Mouse (Mus musculus): ENCODE results near the gene Trpm4. TPM values are rescaled to one million over a fixed set of nuclear protein-coding genes. Genes with fewer than 3 reads are reported as not detected.
A peak's percentile ranks its signal among the peaks of the same experiment; 100 is the strongest.

Gene Trpm4
- polyA plus RNA-seq, 1 experiment = 18.2 TPM

- Histone ChIP-seq H3K36me3 (ENCODE audit: control insufficient read depth, insufficient read depth, low read length) (no peaks in the 10 kb centered on the region), H3K27ac (ENCODE audit: insufficient read depth, low read depth, low read length) (no peak overlapping the region), H3K4me1 (ENCODE audit: control insufficient read depth, insufficient read depth, low read length) (no peaks in the 10 kb centered on the region), H3K27me3 (replicated peaks; ENCODE audit: control insufficient read depth, insufficient read depth, low read length) (no peaks in the 10 kb centered on the region), H3K4me3 (ENCODE audit: insufficient read depth, low read depth, low read length) (no peak overlapping the region)
- TF ChIP-seq POLR2A (IDR thresholded peaks at IDR 0.05; ENCODE audit: low read depth, low read length) = no peak
- TF ChIP-seq CTCF (conservative IDR thresholded peaks at IDR 0.05; ENCODE audit: insufficient read depth, insufficient read length, low read depth, low read length) = peak; percentile 79
- WGBS = 16% methylated on average over 6 of the region's 6 CpGs
- DNase-seq = peak; percentile 74
Observed at GRCm38 (mm10) chr7:45300270-45300669, 33.3 kb downstream of the Trpm4 start.

- Histone ChIP-seq H3K36me3 (ENCODE audit: control insufficient read depth, insufficient read depth, low read length) (no peaks in the 10 kb centered on the region), H3K27ac (ENCODE audit: insufficient read depth, low read depth, low read length) (no peak overlapping the region), H3K4me3 (ENCODE audit: insufficient read depth, low read depth, low read length) (no peak overlapping the region), H3K4me1 (ENCODE audit: control insufficient read depth, insufficient read depth, low read length) (no peaks in the 10 kb centered on the region), H3K27me3 (replicated peaks; ENCODE audit: control insufficient read depth, insufficient read depth, low read length) (no peaks in the 10 kb centered on the region)
- TF ChIP-seq CTCF (conservative IDR thresholded peaks at IDR 0.05; ENCODE audit: insufficient read depth, insufficient read length, low read depth, low read length) (peak; percentile 92), POLR2A (IDR thresholded peaks at IDR 0.05; ENCODE audit: low read depth, low read length) (no peak)
- 6% methylated on average over 5 of the region's 5 CpGs for WGBS
- DNase-seq = peak; percentile 49
Observed at GRCm38 (mm10) chr7:45299752-45300151, 33.8 kb downstream of the Trpm4 start.

- DNase-seq = no peak
- H3K27ac ChIP-seq (ENCODE audit: insufficient read depth, low read depth, low read length) = no peak overlapping the region
- TF ChIP-seq POLR2A (IDR thresholded peaks at IDR 0.05; ENCODE audit: low read depth, low read length) (no peak), CTCF (conservative IDR thresholded peaks at IDR 0.05; ENCODE audit: insufficient read depth, insufficient read length, low read depth, low read length) (no peak)
- H3K4me1 ChIP-seq (ENCODE audit: control insufficient read depth, insufficient read depth, low read length) = no peaks in the 10 kb centered on the region
- WGBS = 56% methylated on average over 3 of the region's 3 CpGs
- H3K4me3 ChIP-seq (ENCODE audit: insufficient read depth, low read depth, low read length) = no peak overlapping the region
- no peaks in the 10 kb centered on the region for H3K27me3 ChIP-seq (replicated peaks; ENCODE audit: control insufficient read depth, insufficient read depth, low read length)
- H3K36me3 ChIP-seq (ENCODE audit: control insufficient read depth, insufficient read depth, low read length) = no peaks in the 10 kb centered on the region
Observed at GRCm38 (mm10) chr7:45297563-45297962, 36.0 kb downstream of the Trpm4 start.

- H3K27me3 ChIP-seq (replicated peaks; ENCODE audit: control insufficient read depth, insufficient read depth, low read length) = no peaks in the 10 kb centered on the region
- H3K4me1 ChIP-seq (ENCODE audit: control insufficient read depth, insufficient read depth, low read length) = no peaks in the 10 kb centered on the region
- H3K27ac ChIP-seq (ENCODE audit: insufficient read depth, low read depth, low read length) = no peak overlapping the region
- TF ChIP-seq POLR2A (IDR thresholded peaks at IDR 0.05; ENCODE audit: low read depth, low read length) (no peak), CTCF (conservative IDR thresholded peaks at IDR 0.05; ENCODE audit: insufficient read depth, insufficient read length, low read depth, low read length) (no peak)
- DNase-seq = no peak
- H3K4me3 ChIP-seq (ENCODE audit: insufficient read depth, low read depth, low read length) = no peak overlapping the region
- 76% methylated on average over 1 of the region's 1 CpGs for WGBS
- no peaks in the 10 kb centered on the region for H3K36me3 ChIP-seq (ENCODE audit: control insufficient read depth, insufficient read depth, low read length)
Observed at GRCm38 (mm10) chr7:45296626-45297025, 37.0 kb downstream of the Trpm4 start.

- no peak for DNase-seq
- Histone ChIP-seq H3K27ac (ENCODE audit: insufficient read depth, low read depth, low read length) (no peak overlapping the region), H3K4me1 (ENCODE audit: control insufficient read depth, insufficient read depth, low read length) (no peaks in the 10 kb centered on the region), H3K27me3 (replicated peaks; ENCODE audit: control insufficient read depth, insufficient read depth, low read length) (no peaks in the 10 kb centered on the region), H3K4me3 (ENCODE audit: insufficient read depth, low read depth, low read length) (no peak overlapping the region), H3K36me3 (ENCODE audit: control insufficient read depth, insufficient read depth, low read length) (no peaks in the 10 kb centered on the region)
- 85% methylated on average over 13 of the region's 13 CpGs for WGBS
- TF ChIP-seq CTCF (conservative IDR thresholded peaks at IDR 0.05; ENCODE audit: insufficient read depth, insufficient read length, low read depth, low read length) (no peak), POLR2A (IDR thresholded peaks at IDR 0.05; ENCODE audit: low read depth, low read length) (no peak)
Observed at GRCm38 (mm10) chr7:45286486-45286885, 47.1 kb downstream of the Trpm4 start.

- H3K4me3 ChIP-seq (ENCODE audit: insufficient read depth, low read depth, low read length) = peak within 1 kb of the TSS; percentile 50
- no peaks in the 10 kb centered on the region for H3K36me3 ChIP-seq (ENCODE audit: control insufficient read depth, insufficient read depth, low read length)
- no peak within 1 kb of the TSS for H3K27ac ChIP-seq (ENCODE audit: insufficient read depth, low read depth, low read length)
- peak; percentile 75 for TF ChIP-seq CTCF (conservative IDR thresholded peaks at IDR 0.05; ENCODE audit: insufficient read depth, insufficient read length, low read depth, low read length)
- no peak for TF ChIP-seq POLR2A (IDR thresholded peaks at IDR 0.05; ENCODE audit: low read depth, low read length)
- H3K27me3 ChIP-seq (replicated peaks; ENCODE audit: control insufficient read depth, insufficient read depth, low read length) = no peaks in the 10 kb centered on the region
- peak; percentile 83 for DNase-seq
- WGBS = 7% methylated on average over 44 of the region's 44 CpGs
- no peaks in the 10 kb centered on the region for H3K4me1 ChIP-seq (ENCODE audit: control insufficient read depth, insufficient read depth, low read length)
Observed at GRCm38 (mm10) chr7:45277136-45277760, 56.3 kb downstream of the Trpm4 start, which contains the start of gene Slc6a21. Gene Slc6a21, plus strand, starts transcription at chr7:45277513.

GRCm38 (mm10) chr7:45273672-45274071 is 59.9 kb downstream of the Trpm4 start:
- H3K4me3 ChIP-seq (ENCODE audit: insufficient read depth, low read depth, low read length) = no peak overlapping the region
- H3K27ac ChIP-seq (ENCODE audit: insufficient read depth, low read depth, low read length) = no peak overlapping the region
- no peaks in the 10 kb centered on the region for H3K27me3 ChIP-seq (replicated peaks; ENCODE audit: control insufficient read depth, insufficient read depth, low read length)
- WGBS = 88% methylated on average over 8 of the region's 8 CpGs
- no peaks in the 10 kb centered on the region for H3K36me3 ChIP-seq (ENCODE audit: control insufficient read depth, insufficient read depth, low read length)
- H3K4me1 ChIP-seq (ENCODE audit: control insufficient read depth, insufficient read depth, low read length) = no peaks in the 10 kb centered on the region
- no peak for TF ChIP-seq POLR2A (IDR thresholded peaks at IDR 0.05; ENCODE audit: low read depth, low read length)
- no peak for TF ChIP-seq CTCF (conservative IDR thresholded peaks at IDR 0.05; ENCODE audit: insufficient read depth, insufficient read length, low read depth, low read length)
- DNase-seq = no peak

All from kidney, adult 2 months (tissue).